Mouse (Mus musculus): ENCODE measurements around the gene Zcchc9. TPM values are rescaled to one million over a fixed set of nuclear protein-coding genes. Genes with fewer than 3 reads are reported as not detected.

Gene Zcchc9
- 28.8 and 31.1 TPM in 2 replicates for polyA plus RNA-seq (2016; fragmentation: Nextera tagmentation; extraction: Ambion mirVana)

DNA sequence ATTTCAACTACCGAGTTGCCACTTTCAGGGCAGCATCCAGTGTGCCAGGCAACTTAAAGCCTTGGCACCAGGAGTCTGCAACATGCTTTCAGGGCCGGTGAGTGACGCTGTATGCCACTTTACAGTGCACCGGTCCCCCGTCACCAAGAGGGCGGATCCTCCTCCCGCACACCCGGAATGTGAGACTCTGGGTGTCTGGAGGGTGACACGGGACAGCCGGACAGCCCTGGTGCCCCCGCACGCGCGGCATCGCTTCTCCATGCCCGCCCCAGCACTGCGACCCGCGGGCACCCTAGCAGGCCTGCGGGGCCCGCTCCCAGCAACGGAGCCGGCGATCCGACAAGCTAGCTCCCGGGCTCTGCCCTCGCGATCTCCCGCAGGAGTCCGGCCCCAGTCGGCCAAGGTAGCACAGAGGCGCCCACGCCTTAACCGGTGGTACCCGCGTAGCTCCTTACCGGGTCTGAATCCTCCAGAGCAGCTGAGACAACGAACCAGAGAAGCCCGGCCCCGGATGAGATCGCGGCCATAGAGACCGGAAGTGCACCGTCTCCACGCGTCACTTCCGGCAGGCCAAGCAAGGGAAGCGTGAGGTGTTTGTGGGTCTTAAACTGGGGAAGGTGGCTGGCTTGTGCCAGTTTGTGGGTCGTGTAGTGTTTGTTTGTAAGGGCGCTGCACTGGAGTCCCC, at the start of gene Zcchc9:
Zcchc9 (minus strand) TSS at position 551 of the 685 bp plus-strand sequence.
- WGBS: under 1% methylated on average over 50 of the region's 50 CpGs
- Histone ChIP-seq H3K27ac (replicated peaks) (peak within 1 kb of the TSS; percentile 96), H3K36me3 (peaks cover 20% of the 10 kb centered on the region), H3K9me3 (replicated peaks) (no peaks in the 10 kb centered on the region), H3K4me3 (peak within 1 kb of the TSS; percentile 97), H3K27me3 (ENCODE audit: low read depth, poor library complexity, severe bottlenecking) (no peaks in the 10 kb centered on the region), H3K4me1 (peaks cover 13% of the 10 kb centered on the region)
- peak; percentile 89 for DNase-seq (ENCODE audit: low spot score)

DNA sequence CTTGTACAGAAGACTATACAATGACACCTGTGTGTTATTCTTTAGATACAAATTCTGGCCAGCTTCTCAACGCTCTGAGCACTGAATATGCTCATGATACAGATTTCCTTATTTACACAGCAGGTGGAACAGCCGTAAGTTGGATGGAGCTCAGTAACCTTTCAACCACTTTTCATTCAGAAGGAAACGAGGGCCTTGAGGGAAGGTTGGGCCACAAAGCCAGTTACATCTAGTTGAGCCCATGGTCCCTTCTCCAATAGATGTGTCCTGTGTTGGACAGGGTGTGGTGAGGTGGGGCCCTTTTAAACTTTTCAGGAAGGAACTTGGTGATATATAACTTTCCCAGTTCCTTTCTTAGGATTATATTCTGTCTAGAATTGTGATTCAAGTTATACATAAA, 46.9 kb upstream of the Zcchc9 start:
- WGBS: 82% methylated on average over 3 of the region's 3 CpGs
- Histone ChIP-seq H3K4me1 (peaks cover 4% of the 10 kb centered on the region; the same call in 1 of the 2 replicates), H3K9me3 (replicated peaks) (no peaks in the 10 kb centered on the region), H3K27ac (replicated peaks) (no peak overlapping the region), H3K4me3 (no peak overlapping the region), H3K36me3 (no peaks in the 10 kb centered on the region), H3K27me3 (ENCODE audit: low read depth, poor library complexity, severe bottlenecking) (no peaks in the 10 kb centered on the region)
- no peak for DNase-seq (ENCODE audit: low spot score)

DNA sequence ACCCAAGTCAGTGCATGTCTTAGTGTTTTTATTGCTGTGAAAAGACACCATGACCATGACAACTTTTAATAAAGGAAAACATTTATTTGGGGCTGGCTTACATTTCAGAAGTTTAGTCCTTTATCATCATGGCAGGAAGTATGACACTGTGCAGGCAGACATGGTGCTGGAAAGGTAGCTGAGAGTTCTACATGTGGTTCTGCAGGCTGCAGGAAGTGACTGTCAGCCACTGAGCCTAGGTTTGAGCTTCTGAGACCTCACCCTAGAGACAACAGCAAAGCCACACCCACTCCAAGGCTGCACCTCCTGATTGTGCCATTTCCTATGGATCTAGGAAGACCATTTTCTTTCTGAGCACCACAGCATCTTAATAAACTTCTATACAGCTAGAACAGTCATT, 20.4 kb upstream of the Zcchc9 start:
- H3K4me3 ChIP-seq: no peak overlapping the region
- DNase-seq (ENCODE audit: low spot score): no peak
- no peaks in the 10 kb centered on the region for H3K27me3 ChIP-seq (ENCODE audit: low read depth, poor library complexity, severe bottlenecking)
- no peak overlapping the region for H3K27ac ChIP-seq (replicated peaks)
- H3K4me1 ChIP-seq: no peaks in the 10 kb centered on the region
- no peaks in the 10 kb centered on the region for H3K36me3 ChIP-seq
- H3K9me3 ChIP-seq (replicated peaks): no peaks in the 10 kb centered on the region

DNA sequence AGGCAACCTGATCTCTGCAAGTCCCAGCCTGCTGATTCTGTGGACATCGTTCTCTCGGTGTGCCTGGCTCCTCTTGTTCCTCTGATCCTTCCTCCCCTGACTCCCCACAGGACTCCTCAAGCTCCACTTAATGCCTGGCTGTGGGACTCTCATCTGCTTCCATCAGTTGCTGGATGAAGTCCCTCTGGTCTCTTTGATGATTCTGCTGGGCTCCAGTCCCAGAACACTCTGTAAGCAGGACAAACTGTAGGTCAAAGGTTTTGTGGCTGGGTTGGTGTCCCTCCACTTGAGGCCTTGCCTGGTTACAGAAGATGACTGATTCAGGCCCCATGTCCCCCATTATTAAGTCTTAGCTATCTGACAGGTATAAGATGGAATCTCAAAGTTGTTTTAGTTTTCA, 18.6 kb upstream of the Zcchc9 start:
- DNase-seq (ENCODE audit: low spot score): no peak
- Histone ChIP-seq H3K27ac (replicated peaks) (no peak overlapping the region), H3K9me3 (replicated peaks) (no peaks in the 10 kb centered on the region), H3K4me1 (no peaks in the 10 kb centered on the region), H3K4me3 (no peak overlapping the region), H3K27me3 (ENCODE audit: low read depth, poor library complexity, severe bottlenecking) (no peaks in the 10 kb centered on the region), H3K36me3 (no peaks in the 10 kb centered on the region)
- 89% methylated on average over 2 of the region's 2 CpGs for WGBS

DNA sequence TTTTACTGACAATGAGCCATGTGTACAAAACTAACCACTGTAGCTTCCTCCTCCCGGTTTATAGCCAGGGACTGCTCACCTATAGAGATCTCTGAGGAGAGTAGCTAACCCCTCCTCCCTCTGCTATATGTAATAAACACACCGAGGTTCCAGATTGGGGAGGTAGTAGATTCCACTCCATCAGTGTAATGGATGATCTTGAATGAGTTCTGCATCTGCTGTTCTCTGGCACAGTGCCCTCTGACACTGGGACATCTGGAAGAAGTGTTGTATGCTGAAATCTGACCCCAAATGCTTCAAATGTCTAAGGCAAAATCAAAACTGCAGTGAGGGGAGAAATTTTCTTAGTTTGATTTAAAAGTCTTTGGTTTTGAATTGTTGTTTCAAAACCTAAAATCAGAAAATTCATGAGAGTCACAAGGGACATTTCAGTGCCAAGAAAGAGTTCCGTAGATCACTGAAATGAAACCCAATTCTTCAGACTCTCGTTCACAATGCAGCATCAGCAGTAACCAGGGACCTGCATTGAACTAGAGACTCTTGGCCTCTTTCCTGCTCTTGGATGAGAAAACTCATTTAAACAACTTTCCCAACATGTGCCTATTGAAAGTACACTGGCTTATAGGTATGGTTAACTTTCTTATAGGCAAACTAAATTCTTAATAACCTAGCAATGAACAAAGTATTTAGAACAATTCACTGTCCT, 17.5 kb upstream of the Zcchc9 start:
- H3K4me3 ChIP-seq: no peak overlapping the region
- H3K27ac ChIP-seq (replicated peaks): no peak overlapping the region
- H3K27me3 ChIP-seq (ENCODE audit: low read depth, poor library complexity, severe bottlenecking): no peaks in the 10 kb centered on the region
- WGBS: 81% methylated on average over 4 of the region's 4 CpGs
- H3K36me3 ChIP-seq: no peaks in the 10 kb centered on the region
- no peak for DNase-seq (ENCODE audit: low spot score)
- H3K4me1 ChIP-seq: no peaks in the 10 kb centered on the region
- no peaks in the 10 kb centered on the region for H3K9me3 ChIP-seq (replicated peaks)

DNA sequence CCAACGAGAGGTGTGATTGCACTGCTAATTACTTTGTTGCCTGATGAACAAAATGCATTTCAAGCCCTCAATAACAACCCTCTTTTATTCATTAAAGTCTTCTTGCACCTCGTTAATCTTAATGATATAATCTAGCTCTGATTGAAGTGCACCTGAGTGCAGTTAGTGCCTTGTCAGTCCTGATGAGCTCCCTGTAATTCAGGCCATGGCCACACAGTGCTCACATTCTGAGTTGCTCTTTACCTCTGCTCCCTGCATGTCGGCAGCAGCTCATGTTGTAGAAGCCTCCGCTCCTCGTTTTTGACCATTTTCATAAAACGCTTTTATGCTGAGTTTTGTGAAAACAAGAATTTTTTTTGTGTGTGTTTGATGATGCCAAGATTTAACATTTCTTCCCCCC, 16.2 kb upstream of the Zcchc9 start:
- Histone ChIP-seq H3K4me3 (no peak overlapping the region), H3K36me3 (no peaks in the 10 kb centered on the region), H3K4me1 (no peaks in the 10 kb centered on the region), H3K9me3 (replicated peaks) (no peaks in the 10 kb centered on the region), H3K27me3 (ENCODE audit: low read depth, poor library complexity, severe bottlenecking) (no peaks in the 10 kb centered on the region), H3K27ac (replicated peaks) (no peak overlapping the region)
- WGBS: 87% methylated on average over 6 of the region's 6 CpGs
- no peak for DNase-seq (ENCODE audit: low spot score)

DNA sequence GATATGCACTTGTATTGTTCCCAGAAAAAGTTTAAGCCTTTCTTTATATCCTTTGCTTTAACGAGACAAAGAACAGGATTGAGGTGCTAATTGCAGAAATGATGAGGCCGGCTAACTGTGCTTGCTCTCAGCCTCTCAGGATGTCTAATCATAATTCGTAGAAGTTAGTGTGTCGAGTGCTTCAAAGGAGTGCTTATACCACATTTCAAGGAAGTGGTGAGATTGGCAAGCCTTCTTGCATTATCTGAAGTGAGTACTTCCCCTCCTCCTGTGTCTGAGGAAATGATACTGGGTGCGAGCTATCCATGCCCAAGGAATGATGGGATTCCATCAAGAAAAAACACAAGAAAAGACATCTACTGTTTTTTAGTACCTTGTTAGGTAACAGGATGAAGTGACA, 7.2 kb upstream of the Zcchc9 start:
- no peak for DNase-seq (ENCODE audit: low spot score)
- Histone ChIP-seq H3K4me1 (no peaks in the 10 kb centered on the region), H3K4me3 (no peak overlapping the region), H3K27ac (replicated peaks) (no peak overlapping the region), H3K9me3 (replicated peaks) (peaks cover 5% of the 10 kb centered on the region), H3K36me3 (no peaks in the 10 kb centered on the region), H3K27me3 (ENCODE audit: low read depth, poor library complexity, severe bottlenecking) (no peaks in the 10 kb centered on the region)
- WGBS: 91% methylated on average over 5 of the region's 5 CpGs

DNA sequence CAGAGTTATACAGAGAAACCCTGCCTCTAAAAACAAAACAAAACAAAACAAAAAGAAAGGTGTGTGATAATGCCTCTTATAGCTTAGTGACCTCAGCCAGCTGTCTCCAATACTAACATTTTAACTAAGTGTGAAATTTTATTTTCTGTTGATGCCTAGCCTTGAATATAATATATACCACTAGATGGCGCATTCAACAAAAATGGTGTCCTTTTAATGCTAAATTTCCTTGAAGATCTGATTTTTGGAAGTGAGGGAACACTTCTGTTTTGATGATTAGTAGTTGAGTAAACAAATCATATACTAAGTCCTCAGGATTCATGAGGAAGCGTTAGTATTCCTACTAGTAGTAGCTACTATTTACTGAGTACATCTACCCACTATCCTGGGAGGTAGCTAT, 2.0 kb upstream of the Zcchc9 start:
- H3K27me3 ChIP-seq (ENCODE audit: low read depth, poor library complexity, severe bottlenecking): no peaks in the 10 kb centered on the region
- H3K4me1 ChIP-seq: peaks cover 13% of the 10 kb centered on the region
- H3K4me3 ChIP-seq: no peak overlapping the region
- H3K9me3 ChIP-seq (replicated peaks): peaks cover 5% of the 10 kb centered on the region
- H3K36me3 ChIP-seq: peaks cover 16% of the 10 kb centered on the region
- no peak overlapping the region for H3K27ac ChIP-seq (replicated peaks)
- no peak for DNase-seq (ENCODE audit: low spot score)
- 43% methylated on average over 2 of the region's 2 CpGs for WGBS

DNA sequence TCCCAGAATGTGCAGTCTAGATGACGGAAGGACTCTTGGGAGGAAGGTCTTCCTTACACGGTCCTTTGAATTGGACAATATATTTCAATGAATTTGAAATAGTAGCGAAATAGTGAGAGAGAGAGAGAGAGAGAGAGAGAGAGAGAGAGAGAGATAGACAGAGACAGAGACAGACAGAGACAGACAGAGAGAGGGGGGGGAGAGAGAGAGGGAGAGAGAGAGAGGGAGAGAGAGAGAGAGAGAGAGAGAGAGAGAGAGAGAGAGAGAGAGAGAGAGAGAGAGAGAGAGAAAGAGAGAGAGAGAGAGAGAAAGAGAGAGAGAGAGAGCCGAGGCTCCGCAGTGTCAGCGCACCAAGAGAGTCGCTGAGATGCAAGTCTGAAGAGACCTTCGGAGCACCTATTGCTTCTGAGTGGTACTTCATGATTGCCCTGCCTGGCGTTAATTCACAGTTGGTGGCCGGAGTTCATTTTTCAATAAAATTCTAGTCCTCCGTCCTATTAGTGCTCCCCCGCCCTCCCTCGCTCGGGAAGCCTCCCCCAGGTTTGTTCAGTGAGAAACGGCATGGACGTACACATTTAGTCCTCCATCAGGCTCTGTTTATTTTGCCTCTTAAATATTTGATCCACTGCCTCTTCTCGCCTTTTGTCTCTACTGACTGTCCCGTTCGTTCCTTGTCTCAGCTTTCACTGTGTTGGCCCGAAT, 520 bp upstream of the Zcchc9 start:
- Histone ChIP-seq H3K27me3 (ENCODE audit: low read depth, poor library complexity, severe bottlenecking) (no peaks in the 10 kb centered on the region), H3K36me3 (peaks cover 20% of the 10 kb centered on the region), H3K4me1 (peaks cover 13% of the 10 kb centered on the region), H3K27ac (replicated peaks) (peak overlapping the region; percentile 96), H3K9me3 (replicated peaks) (no peaks in the 10 kb centered on the region), H3K4me3 (peak overlapping the region; percentile 97)
- no peak for DNase-seq (ENCODE audit: low spot score)
- 47% methylated on average over 20 of the region's 20 CpGs for WGBS

DNA sequence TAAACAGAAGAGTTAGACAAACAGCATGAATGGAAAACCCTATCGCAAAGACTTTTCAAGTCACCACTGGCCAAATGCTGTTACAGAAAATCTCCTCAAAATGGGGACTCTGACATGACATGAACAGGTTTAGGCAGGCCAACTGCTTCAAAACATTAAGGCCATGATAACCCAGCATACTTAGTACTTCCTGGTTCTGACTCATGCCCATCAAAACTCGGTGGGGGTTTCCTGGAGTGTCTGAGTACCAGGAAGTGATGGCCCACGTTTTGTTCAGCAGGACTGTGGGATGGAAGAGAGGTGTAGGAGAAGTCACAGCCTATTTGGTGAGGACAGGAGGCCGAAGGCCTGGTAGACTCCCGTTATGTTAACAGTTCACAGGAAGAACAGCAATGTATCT, 5.8 kb downstream of the Zcchc9 start:
- no peak overlapping the region for H3K4me3 ChIP-seq
- DNase-seq (ENCODE audit: low spot score): no peak
- H3K36me3 ChIP-seq: peaks cover 72% of the 10 kb centered on the region
- H3K9me3 ChIP-seq (replicated peaks): no peaks in the 10 kb centered on the region
- peaks cover 5% of the 10 kb centered on the region; the same call in 1 of the 2 replicates for H3K4me1 ChIP-seq
- WGBS: 90% methylated on average over 5 of the region's 5 CpGs
- no peak overlapping the region for H3K27ac ChIP-seq (replicated peaks)
- H3K27me3 ChIP-seq (ENCODE audit: low read depth, poor library complexity, severe bottlenecking): no peaks in the 10 kb centered on the region

DNA sequence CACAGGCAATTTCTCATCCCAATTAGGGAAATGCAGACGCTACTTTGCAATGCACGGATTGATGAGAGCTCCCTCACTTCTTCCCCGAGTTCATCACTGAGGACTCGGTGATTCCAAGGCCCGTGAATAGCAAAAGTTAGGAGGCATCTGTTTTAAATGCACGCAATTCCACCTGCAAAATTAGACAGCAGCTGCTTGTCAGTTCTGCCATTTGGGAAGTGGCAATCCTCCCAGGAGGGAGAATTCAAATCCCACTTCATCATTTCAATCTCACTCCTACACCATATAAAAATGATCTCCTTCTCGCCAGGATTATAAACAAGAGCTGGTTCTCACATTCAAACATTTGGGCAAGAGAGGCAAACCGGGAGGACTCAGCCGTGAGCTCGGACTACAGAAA, 10.1 kb downstream of the Zcchc9 start:
- H3K4me3 ChIP-seq: no peak overlapping the region
- no peak overlapping the region for H3K27ac ChIP-seq (replicated peaks)
- H3K9me3 ChIP-seq (replicated peaks): no peaks in the 10 kb centered on the region
- no peaks in the 10 kb centered on the region for H3K27me3 ChIP-seq (ENCODE audit: low read depth, poor library complexity, severe bottlenecking)
- peaks cover 84% of the 10 kb centered on the region for H3K36me3 ChIP-seq
- 93% methylated on average over 10 of the region's 10 CpGs for WGBS
- DNase-seq (ENCODE audit: low spot score): no peak
- H3K4me1 ChIP-seq: no peaks in the 10 kb centered on the region

DNA sequence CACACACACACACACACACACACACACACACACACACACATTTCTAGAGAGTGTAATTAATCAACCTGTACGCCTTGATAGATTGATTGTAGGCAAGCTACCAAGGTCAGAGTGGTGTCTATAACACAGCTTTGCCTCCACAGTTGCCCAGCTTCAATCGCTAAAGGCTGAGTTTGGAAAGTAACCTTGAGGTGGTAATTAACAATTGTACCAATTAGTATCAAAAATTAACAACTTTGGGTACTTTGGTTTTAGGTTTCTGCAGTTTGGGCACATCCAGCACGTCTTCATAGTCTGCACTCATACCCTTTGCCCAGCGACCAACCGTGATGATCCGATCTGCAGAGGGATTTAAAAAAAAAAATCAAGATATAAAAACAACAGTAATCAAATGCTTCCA, 10.6 kb downstream of the Zcchc9 start:
- no peaks in the 10 kb centered on the region for H3K9me3 ChIP-seq (replicated peaks)
- no peak overlapping the region for H3K4me3 ChIP-seq
- no peak for DNase-seq (ENCODE audit: low spot score)
- 96% methylated on average over 6 of the region's 6 CpGs for WGBS
- peaks cover 84% of the 10 kb centered on the region for H3K36me3 ChIP-seq
- no peak overlapping the region for H3K27ac ChIP-seq (replicated peaks)
- no peaks in the 10 kb centered on the region for H3K4me1 ChIP-seq
- no peaks in the 10 kb centered on the region for H3K27me3 ChIP-seq (ENCODE audit: low read depth, poor library complexity, severe bottlenecking)

DNA sequence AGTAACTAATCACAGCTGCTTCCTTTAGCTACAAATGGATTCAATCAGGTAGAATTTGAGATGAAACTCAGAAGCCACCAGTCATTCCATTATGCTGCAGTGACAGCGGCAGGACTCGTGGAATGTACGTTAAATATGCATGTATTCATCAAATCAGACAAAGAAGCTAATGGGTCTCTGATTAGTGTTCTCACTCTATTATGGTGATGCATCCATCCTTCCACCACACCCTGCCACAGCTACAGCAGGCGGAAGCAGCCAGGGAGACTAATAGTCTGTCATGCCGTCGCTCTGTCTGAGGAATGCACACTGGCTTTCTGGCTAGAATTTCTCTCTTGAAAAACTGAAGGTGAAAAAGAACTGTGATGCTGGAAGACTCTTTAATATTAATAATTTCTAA, 11.5 kb downstream of the Zcchc9 start:
- 93% methylated on average over 6 of the region's 6 CpGs for WGBS
- H3K27ac ChIP-seq (replicated peaks): no peak overlapping the region
- DNase-seq (ENCODE audit: low spot score): no peak
- no peaks in the 10 kb centered on the region for H3K27me3 ChIP-seq (ENCODE audit: low read depth, poor library complexity, severe bottlenecking)
- no peaks in the 10 kb centered on the region for H3K4me1 ChIP-seq
- H3K36me3 ChIP-seq: peaks cover 74% of the 10 kb centered on the region
- no peaks in the 10 kb centered on the region for H3K9me3 ChIP-seq (replicated peaks)
- H3K4me3 ChIP-seq: no peak overlapping the region
